Mouse (Mus musculus) liver, postnatal 0 days (tissue): ENCODE data around the gene Lats2. TPM values are rescaled to one million over a fixed set of nuclear protein-coding genes. Genes with fewer than 3 reads are reported as not detected.
A peak's percentile ranks its signal among the peaks of the same experiment; 100 is the strongest.

Experiments
- ATAC-seq: fragments of 200-750 bp; cut with Nextera tagmentation; 2 replicates; pipeline ENCODE4 v1.8.0; 2017; ENCODE audit warnings: mild to moderate bottlenecking, moderate library complexity
- DNase-seq: peaks from one replicate; pipeline ENCODE4 v3.0.0-alpha.2; 2016
- H3K27ac ChIP-seq: fragments of 300-500 bp; sonication (generic); 2 replicates; pipeline ENCODE4 v1.5.1; 2014; ENCODE audit warnings: antibody characterized with exemption, moderate library complexity, mild to moderate bottlenecking, low read depth
- H3K27me3 ChIP-seq: fragments of 300-500 bp; sonication (generic); 2 replicates; pipeline ENCODE4 v1.6.1; 2014; ENCODE audit warnings: low read length, control low read depth, mixed read lengths; ENCODE audit not compliant: insufficient read depth
- H3K36me3 ChIP-seq: fragments of 300-500 bp; sonication (generic); replicated peaks from 2 replicates; pipeline ENCODE4 v1.6.1; 2014; ENCODE audit warnings: mild to moderate bottlenecking, control low read depth, low read length, moderate library complexity, mixed read lengths; ENCODE audit not compliant: insufficient read depth
- H3K4me1 ChIP-seq: fragments of 300-500 bp; sonication (generic); 2 replicates; pipeline ENCODE4 v1.6.1; 2014; ENCODE audit warnings: antibody characterized with exemption, mild to moderate bottlenecking, control low read depth; ENCODE audit not compliant: insufficient read depth
- H3K4me2 ChIP-seq: fragments of 300-500 bp; sonication (generic); 2 replicates; pipeline ENCODE4 v1.6.1; 2014; ENCODE audit warnings: low read depth, mild to moderate bottlenecking, low read length, moderate library complexity, mixed read lengths
- H3K4me3 ChIP-seq: fragments of 300-500 bp; sonication (generic); 2 replicates; pipeline ENCODE4 v1.5.1; 2014; ENCODE audit warnings: low read depth, low read length
- H3K9ac ChIP-seq: fragments of 300-500 bp; sonication (generic); replicated peaks from 2 replicates; pipeline ENCODE4 v1.6.1; 2014; ENCODE audit warnings: mild to moderate bottlenecking, moderate library complexity
- H3K9me3 ChIP-seq: fragments of 300-500 bp; sonication (generic); 2 replicates; pipeline ENCODE4 v1.6.1; 2016; ENCODE audit warnings: mild to moderate bottlenecking, control low read depth, low read length, mixed read lengths
- CTCF ChIP-seq: sonication (generic); IDR thresholded peaks from 2 replicates; pipeline ENCODE4 v1.5.1; 2016; ENCODE audit warnings: antibody characterized with exemption, low read depth
- EP300 ChIP-seq: IDR thresholded peaks from 2 replicates; pipeline ENCODE4 v1.6.1; 2016; ENCODE audit warnings: antibody characterized with exemption, low read depth, mild to moderate bottlenecking
- WGBS: fragments of 180-500 bp; shearing (Covaris S2); extraction: QIAGEN DNeasy Blood & Tissue Kit; methylation state at CpG from one replicate; pipeline ENCODE4 v1.1.7; 2014; ENCODE audit not compliant: insufficient replicate concordance; 5-methylcytosine and 5-hydroxymethylcytosine counted together
- polyA plus RNA-seq: library from polyadenylated mRNA; unstranded; fragments of >200 nt; fragmentation: Nextera tagmentation; extraction: Ambion mirVana; gene quantifications from 2 replicates; pipeline ENCODE4 v1.2.1, GENCODE M21; 2015

Gene Lats2
- polyA plus RNA-seq, 1 experiment from 2014 or later = 4.9 TPM

DNA sequence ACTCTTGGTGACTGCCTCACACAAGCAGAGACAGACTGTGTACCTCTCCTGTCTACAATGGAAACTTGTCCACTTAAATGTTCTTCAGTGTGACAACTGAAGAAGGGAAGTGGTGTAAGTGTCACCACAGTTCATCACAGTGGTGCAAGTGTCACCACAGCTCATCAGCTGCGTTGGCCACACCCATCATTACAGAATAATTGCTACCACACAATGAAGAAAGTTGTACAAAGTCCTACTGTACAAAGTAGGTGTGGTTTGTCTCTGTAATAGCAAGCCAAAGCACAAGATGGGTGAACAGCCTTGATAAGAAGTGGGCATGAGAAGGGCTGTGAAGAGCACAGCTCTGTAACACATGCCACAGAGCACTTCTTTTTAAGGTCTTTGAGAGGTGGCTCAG, 45.3 kb downstream of the Lats2 start:
- Histone ChIP-seq H3K4me2 (no peak overlapping the region), H3K9ac (no peak overlapping the region), H3K9me3 (no peaks in the 10 kb centered on the region), H3K4me1 (peaks cover 25% of the 10 kb centered on the region), H3K27me3 (no peaks in the 10 kb centered on the region), H3K4me3 (no peak overlapping the region), H3K27ac (no peak overlapping the region; the same call in 1 of the 2 replicates), H3K36me3 (peaks cover 9% of the 10 kb centered on the region)
- TF ChIP-seq EP300 = no peak
- no peak for TF ChIP-seq CTCF
- peak; percentile 78 for ATAC-seq
- 36% methylated on average over 1 of the region's 1 CpGs for WGBS
- DNase-seq = peak; percentile 34

DNA sequence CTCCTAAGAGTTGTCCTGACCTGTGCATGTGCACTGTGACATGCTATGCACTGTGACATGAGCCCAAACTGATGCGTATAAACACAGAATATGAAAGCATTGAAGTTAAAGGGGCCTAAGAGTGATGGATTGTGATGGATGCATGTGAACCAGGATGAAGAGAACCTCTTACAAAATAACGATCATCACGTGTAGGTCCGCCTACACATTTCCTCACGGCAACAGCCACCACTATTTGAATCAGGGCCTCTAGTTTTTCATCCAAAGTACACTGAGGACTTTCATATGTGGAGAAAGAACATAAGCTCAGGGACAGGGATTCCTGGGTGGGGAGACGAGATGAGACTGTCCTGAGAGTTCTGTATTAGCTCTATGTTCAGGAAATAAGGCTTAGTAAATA, 47.1 kb downstream of the Lats2 start:
- H3K4me1 ChIP-seq = peaks cover 25% of the 10 kb centered on the region
- WGBS = 73% methylated on average over 6 of the region's 6 CpGs
- H3K36me3 ChIP-seq = peaks cover 4% of the 10 kb centered on the region; the same call in 1 of the 2 replicates
- DNase-seq = no peak
- no peak overlapping the region for H3K4me3 ChIP-seq
- no peak overlapping the region for H3K9ac ChIP-seq
- H3K27me3 ChIP-seq = no peaks in the 10 kb centered on the region
- H3K9me3 ChIP-seq = no peaks in the 10 kb centered on the region
- ATAC-seq = no peak
- no peak for TF ChIP-seq EP300
- TF ChIP-seq CTCF = no peak
- no peak overlapping the region for H3K4me2 ChIP-seq
- H3K27ac ChIP-seq = no peak overlapping the region

DNA sequence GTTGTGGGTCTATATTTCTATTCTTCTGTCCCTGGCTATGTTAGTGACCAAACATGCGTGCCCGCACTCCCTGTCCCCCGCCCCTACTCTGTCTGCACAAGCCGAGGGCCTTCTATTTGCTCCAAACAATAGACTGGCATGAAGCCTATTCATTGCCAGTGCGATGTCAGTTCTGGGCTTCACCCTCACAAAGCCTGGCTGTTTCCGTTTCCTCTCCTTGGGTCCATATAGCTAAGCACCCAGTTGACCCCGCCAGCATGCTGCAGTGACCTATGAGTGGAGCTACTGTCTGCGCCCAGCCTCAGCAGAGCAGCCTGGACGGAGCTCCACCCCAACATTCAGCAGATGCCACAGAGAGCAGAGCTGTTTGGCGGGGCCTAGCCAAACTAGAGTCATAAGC, 49.0 kb downstream of the Lats2 start:
- DNase-seq (no peak), ATAC-seq (no peak)
- Histone ChIP-seq H3K27me3 (no peaks in the 10 kb centered on the region), H3K4me3 (no peak overlapping the region), H3K9ac (no peak overlapping the region), H3K36me3 (peaks cover 7% of the 10 kb centered on the region), H3K4me2 (no peak overlapping the region), H3K27ac (no peak overlapping the region), H3K9me3 (no peaks in the 10 kb centered on the region), H3K4me1 (peaks cover 25% of the 10 kb centered on the region)
- TF ChIP-seq CTCF (no peak), EP300 (no peak)
- 80% methylated on average over 10 of the region's 10 CpGs for WGBS

DNA sequence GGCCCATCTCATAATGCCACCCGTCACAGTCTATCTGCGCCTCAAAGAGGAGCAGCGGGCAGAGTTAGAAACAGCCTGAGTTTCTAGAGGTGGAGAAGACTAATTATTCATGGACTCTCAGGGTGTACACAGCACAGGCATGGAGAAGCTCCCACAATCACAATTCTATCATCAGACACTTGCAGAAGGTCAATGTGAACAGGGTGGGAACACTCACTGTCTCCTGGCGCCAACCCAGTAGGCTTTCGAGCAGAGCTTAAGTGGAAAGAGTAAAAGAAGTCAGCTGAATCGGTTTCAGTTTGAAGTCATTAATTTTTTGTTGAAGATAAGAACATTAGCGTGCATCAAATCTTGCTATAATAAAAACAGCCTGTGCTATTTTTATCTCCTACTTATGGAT, 49.6 kb downstream of the Lats2 start:
- Histone ChIP-seq H3K4me3 (no peak overlapping the region), H3K4me2 (no peak overlapping the region), H3K36me3 (peaks cover 9% of the 10 kb centered on the region), H3K4me1 (peaks cover 22% of the 10 kb centered on the region), H3K9me3 (no peaks in the 10 kb centered on the region), H3K9ac (no peak overlapping the region), H3K27me3 (no peaks in the 10 kb centered on the region), H3K27ac (no peak overlapping the region)
- WGBS = 82% methylated on average over 7 of the region's 7 CpGs
- TF ChIP-seq CTCF (no peak), EP300 (no peak)
- DNase-seq (no peak), ATAC-seq (no peak)

DNA sequence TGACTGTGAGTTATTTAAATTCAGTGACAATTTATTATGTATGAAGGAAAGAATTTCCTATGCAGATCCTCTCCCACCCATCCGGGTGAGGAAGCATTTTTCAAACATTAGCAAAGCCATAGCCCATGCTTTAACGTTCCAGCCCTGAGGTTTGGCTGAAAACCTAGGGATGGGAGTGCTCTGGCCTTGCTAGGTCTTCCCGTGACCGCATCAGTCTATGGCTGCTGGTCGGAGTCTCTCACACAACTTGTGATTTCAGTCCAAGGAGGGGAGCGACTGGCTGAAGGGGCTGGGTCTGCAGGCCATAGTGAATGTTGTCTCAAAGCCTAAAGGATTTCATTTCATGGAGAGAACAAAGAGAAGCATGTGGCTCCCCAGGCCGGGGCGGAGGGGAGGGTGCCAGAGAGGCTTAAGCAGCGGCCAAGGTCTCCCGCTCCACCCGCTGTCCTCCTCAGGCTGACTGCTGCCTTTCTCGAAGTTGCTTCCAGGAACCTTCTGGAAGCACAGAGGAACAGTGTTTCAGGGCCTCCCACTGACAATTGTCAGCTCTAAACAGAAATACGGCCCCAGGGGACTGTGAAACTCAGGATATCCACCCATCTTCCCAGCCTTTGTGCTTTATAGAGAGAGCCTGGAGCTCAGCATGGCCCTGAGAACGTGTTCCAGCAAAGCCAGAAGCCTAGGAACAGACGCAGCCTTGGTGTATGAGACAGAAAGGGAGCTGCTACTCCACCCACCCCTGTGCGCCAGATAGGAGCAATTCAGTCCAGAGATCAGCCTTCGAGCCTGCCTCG, 50.9 kb downstream of the Lats2 start:
- H3K36me3 ChIP-seq = peaks cover 10% of the 10 kb centered on the region
- 70% methylated on average over 18 of the region's 18 CpGs for WGBS
- no peak overlapping the region for H3K4me3 ChIP-seq
- peaks cover 12% of the 10 kb centered on the region for H3K4me1 ChIP-seq
- H3K9me3 ChIP-seq = no peaks in the 10 kb centered on the region
- H3K4me2 ChIP-seq = no peak overlapping the region
- DNase-seq (no peak), ATAC-seq (no peak)
- H3K9ac ChIP-seq = no peak overlapping the region
- TF ChIP-seq CTCF = no peak
- no peak for TF ChIP-seq EP300
- H3K27ac ChIP-seq = no peak overlapping the region
- no peaks in the 10 kb centered on the region for H3K27me3 ChIP-seq

DNA sequence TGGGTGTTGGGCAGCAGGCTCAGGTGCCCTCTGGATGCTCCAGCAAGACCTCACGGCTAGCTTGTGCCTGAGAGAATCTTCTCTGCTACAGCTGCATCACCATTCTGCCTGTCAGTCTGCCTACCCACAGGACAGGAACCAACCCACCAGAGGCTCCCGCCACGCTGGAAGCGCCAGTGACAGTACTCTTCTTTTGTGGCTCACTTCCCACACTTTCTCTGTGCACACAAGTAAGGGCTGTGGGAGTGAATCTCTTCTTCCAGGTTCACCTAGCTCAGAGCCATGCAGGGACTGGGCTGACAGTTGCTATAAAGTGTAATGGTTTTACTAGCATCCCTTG, 51.5 kb downstream of the Lats2 start:
- 73% methylated on average over 4 of the region's 4 CpGs for WGBS
- H3K36me3 ChIP-seq = peaks cover 14% of the 10 kb centered on the region
- TF ChIP-seq EP300 (no peak), CTCF (no peak)

DNA sequence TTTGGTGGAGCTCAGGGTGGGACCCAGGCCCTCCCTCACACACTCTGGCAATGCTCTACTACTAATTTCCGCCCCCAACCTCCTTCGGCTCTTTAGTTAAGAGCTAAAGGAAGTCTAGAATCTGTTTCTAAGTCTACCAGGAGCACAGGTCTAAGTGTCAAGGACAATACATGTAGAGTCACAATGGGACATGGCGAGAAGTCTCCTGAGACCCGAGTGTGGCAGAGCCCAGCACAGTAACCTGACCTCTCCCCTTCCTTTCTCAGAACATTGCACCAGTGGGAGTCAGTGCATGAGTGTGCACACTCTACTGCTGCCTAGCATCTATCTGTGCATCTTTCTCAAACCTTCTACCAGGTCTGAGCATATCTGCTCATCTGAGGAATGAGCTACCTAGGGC, 52.4 kb downstream of the Lats2 start:
- Histone ChIP-seq H3K9ac (no peak overlapping the region), H3K4me2 (no peak overlapping the region), H3K9me3 (no peaks in the 10 kb centered on the region), H3K4me1 (peaks cover 2% of the 10 kb centered on the region; the same call in 1 of the 2 replicates), H3K27me3 (no peaks in the 10 kb centered on the region), H3K36me3 (peaks cover 14% of the 10 kb centered on the region), H3K27ac (no peak overlapping the region), H3K4me3 (no peak overlapping the region)
- WGBS = 81% methylated on average over 4 of the region's 4 CpGs
- no peak for TF ChIP-seq CTCF
- TF ChIP-seq EP300 = no peak
- DNase-seq (no peak), ATAC-seq (no peak)

More for the DNA sequence above, 51.5 kb downstream of the Lats2 start:
- Histone ChIP-seq H3K27me3 (no peaks in the 10 kb centered on the region), H3K4me2 (no peak overlapping the region), H3K4me3 (no peak overlapping the region), H3K9me3 (no peaks in the 10 kb centered on the region), H3K4me1 (peaks cover 7% of the 10 kb centered on the region), H3K9ac (no peak overlapping the region), H3K27ac (no peak overlapping the region)
- no peak for ATAC-seq
- no peak for DNase-seq
